Mouse (Mus musculus): ENCODE measurements at regions not wholly inside any gene's neighbourhood (a gene's known extent, or its start where the extent isn't known, plus 50 kb on each side); places are given as distances from the start of the nearest gene placed in this dataset.

GRCm38 (mm10) chr4:34151605-34152347 is 101.8 kb upstream of the Spaca1 start:
- WGBS, result 57% methylated on average over 10 of the region's 10 CpGs
- no peak overlapping the region for H3K27ac ChIP-seq (ENCODE audit: insufficient read depth, low read depth, low read length)
- H3K27me3 ChIP-seq (replicated peaks; ENCODE audit: control insufficient read depth, insufficient read depth, low read length), result no peaks in the 10 kb centered on the region; the same call in 1 of the 2 replicates

GRCm38 (mm10) chr4:34155501-34155900 is 105.5 kb upstream of the Spaca1 start:
- Histone ChIP-seq H3K36me3 (ENCODE audit: control insufficient read depth, insufficient read depth, low read length) (no peaks in the 10 kb centered on the region), H3K27me3 (replicated peaks; ENCODE audit: control insufficient read depth, insufficient read depth, low read length) (no peaks in the 10 kb centered on the region; the same call in 1 of the 2 replicates), H3K4me3 (ENCODE audit: insufficient read depth, low read depth, low read length) (no peak overlapping the region), H3K4me1 (ENCODE audit: control insufficient read depth, insufficient read depth, low read length) (no peaks in the 10 kb centered on the region), H3K27ac (ENCODE audit: insufficient read depth, low read depth, low read length) (no peak overlapping the region)
- WGBS, result 76% methylated on average over 6 of the region's 6 CpGs
- DNase-seq, result no peak
- no peak for TF ChIP-seq POLR2A (IDR thresholded peaks at IDR 0.05; ENCODE audit: low read depth, low read length)

More at GRCm38 (mm10) chr4:34151605-34152347, 101.8 kb upstream of the Spaca1 start:
- no peaks in the 10 kb centered on the region for H3K4me1 ChIP-seq (ENCODE audit: control insufficient read depth, insufficient read depth, low read length)
- TF ChIP-seq CTCF (conservative IDR thresholded peaks at IDR 0.05; ENCODE audit: insufficient read depth, insufficient read length, low read depth, low read length) (no peak), POLR2A (IDR thresholded peaks at IDR 0.05; ENCODE audit: low read depth, low read length) (no peak)
- H3K36me3 ChIP-seq (ENCODE audit: control insufficient read depth, insufficient read depth, low read length), result no peaks in the 10 kb centered on the region
- H3K4me3 ChIP-seq (ENCODE audit: insufficient read depth, low read depth, low read length), result no peak overlapping the region
- no peak for DNase-seq

- H3K27ac ChIP-seq (ENCODE audit: insufficient read depth, low read depth, low read length), result no peak overlapping the region
- no peak for DNase-seq
- no peak for TF ChIP-seq CTCF (conservative IDR thresholded peaks at IDR 0.05; ENCODE audit: insufficient read depth, insufficient read length, low read depth, low read length)
- TF ChIP-seq POLR2A (IDR thresholded peaks at IDR 0.05; ENCODE audit: low read depth, low read length), result no peak
Observed at GRCm38 (mm10) chr4:34157818-34158511, 108.0 kb upstream of the Spaca1 start.

GRCm38 (mm10) chr4:34171265-34171862 is 121.4 kb upstream of the Spaca1 start:
- Histone ChIP-seq H3K27ac (ENCODE audit: insufficient read depth, low read depth, low read length) (no peak overlapping the region), H3K36me3 (ENCODE audit: control insufficient read depth, insufficient read depth, low read length) (no peaks in the 10 kb centered on the region), H3K4me3 (ENCODE audit: insufficient read depth, low read depth, low read length) (no peak overlapping the region), H3K4me1 (ENCODE audit: control insufficient read depth, insufficient read depth, low read length) (no peaks in the 10 kb centered on the region), H3K27me3 (replicated peaks; ENCODE audit: control insufficient read depth, insufficient read depth, low read length) (no peaks in the 10 kb centered on the region; the same call in 1 of the 2 replicates)
- WGBS, result 81% methylated on average over 4 of the region's 4 CpGs
- TF ChIP-seq CTCF (conservative IDR thresholded peaks at IDR 0.05; ENCODE audit: insufficient read depth, insufficient read length, low read depth, low read length) (no peak), POLR2A (IDR thresholded peaks at IDR 0.05; ENCODE audit: low read depth, low read length) (no peak)
- DNase-seq, result no peak

More at GRCm38 (mm10) chr4:34157818-34158511, 108.0 kb upstream of the Spaca1 start:
- no peaks in the 10 kb centered on the region for H3K4me1 ChIP-seq (ENCODE audit: control insufficient read depth, insufficient read depth, low read length)
- no peak overlapping the region for H3K4me3 ChIP-seq (ENCODE audit: insufficient read depth, low read depth, low read length)
- 87% methylated on average over 6 of the region's 6 CpGs for WGBS
- H3K36me3 ChIP-seq (ENCODE audit: control insufficient read depth, insufficient read depth, low read length), result no peaks in the 10 kb centered on the region
- no peaks in the 10 kb centered on the region for H3K27me3 ChIP-seq (replicated peaks; ENCODE audit: control insufficient read depth, insufficient read depth, low read length)

- no peak for TF ChIP-seq CTCF (conservative IDR thresholded peaks at IDR 0.05; ENCODE audit: insufficient read depth, insufficient read length, low read depth, low read length)
- TF ChIP-seq POLR2A (IDR thresholded peaks at IDR 0.05; ENCODE audit: low read depth, low read length), result no peak
- Histone ChIP-seq H3K4me3 (ENCODE audit: insufficient read depth, low read depth, low read length) (no peak overlapping the region), H3K4me1 (ENCODE audit: control insufficient read depth, insufficient read depth, low read length) (no peaks in the 10 kb centered on the region), H3K36me3 (ENCODE audit: control insufficient read depth, insufficient read depth, low read length) (no peaks in the 10 kb centered on the region), H3K27ac (ENCODE audit: insufficient read depth, low read depth, low read length) (no peak overlapping the region), H3K27me3 (replicated peaks; ENCODE audit: control insufficient read depth, insufficient read depth, low read length) (no peaks in the 10 kb centered on the region; the same call in 1 of the 2 replicates)
- DNase-seq, result no peak
- WGBS, result 76% methylated on average over 3 of the region's 3 CpGs
Observed at GRCm38 (mm10) chr4:34172000-34172399, 122.0 kb upstream of the Spaca1 start.

- no peak for DNase-seq
- no peak overlapping the region for H3K4me3 ChIP-seq (ENCODE audit: insufficient read depth, low read depth, low read length)
- TF ChIP-seq POLR2A (IDR thresholded peaks at IDR 0.05; ENCODE audit: low read depth, low read length) (no peak), CTCF (conservative IDR thresholded peaks at IDR 0.05; ENCODE audit: insufficient read depth, insufficient read length, low read depth, low read length) (no peak)
Observed at GRCm38 (mm10) chr4:34177421-34177820, 127.4 kb upstream of the Spaca1 start.

GRCm38 (mm10) chr4:34186522-34186921 is 136.5 kb upstream of the Spaca1 start:
- no peak for TF ChIP-seq POLR2A (IDR thresholded peaks at IDR 0.05; ENCODE audit: low read depth, low read length)
- TF ChIP-seq CTCF (conservative IDR thresholded peaks at IDR 0.05; ENCODE audit: insufficient read depth, insufficient read length, low read depth, low read length), result no peak
- Histone ChIP-seq H3K4me3 (ENCODE audit: insufficient read depth, low read depth, low read length) (no peak overlapping the region), H3K27ac (ENCODE audit: insufficient read depth, low read depth, low read length) (no peak overlapping the region), H3K27me3 (replicated peaks; ENCODE audit: control insufficient read depth, insufficient read depth, low read length) (no peaks in the 10 kb centered on the region), H3K4me1 (ENCODE audit: control insufficient read depth, insufficient read depth, low read length) (no peaks in the 10 kb centered on the region), H3K36me3 (ENCODE audit: control insufficient read depth, insufficient read depth, low read length) (no peaks in the 10 kb centered on the region)
- 95% methylated on average over 5 of the region's 5 CpGs for WGBS
- DNase-seq, result no peak

More at GRCm38 (mm10) chr4:34177421-34177820, 127.4 kb upstream of the Spaca1 start:
- Histone ChIP-seq H3K27ac (ENCODE audit: insufficient read depth, low read depth, low read length) (no peak overlapping the region), H3K36me3 (ENCODE audit: control insufficient read depth, insufficient read depth, low read length) (no peaks in the 10 kb centered on the region), H3K27me3 (replicated peaks; ENCODE audit: control insufficient read depth, insufficient read depth, low read length) (no peaks in the 10 kb centered on the region), H3K4me1 (ENCODE audit: control insufficient read depth, insufficient read depth, low read length) (no peaks in the 10 kb centered on the region)
- WGBS, result 80% methylated on average over 1 of the region's 1 CpGs

All from kidney, adult 2 months (tissue).